Mouse (Mus musculus) erythroblast, embryonic 14.5 days (primary cell): Measurements from ENCODE around the gene Uqcc1. TPM values are rescaled to one million over a fixed set of nuclear protein-coding genes. Genes with fewer than 3 reads are reported as not detected.
"Not testable (repeated sequence)": the region's sequence is repeated elsewhere in the genome, so short reads cannot be mapped to it uniquely, and the experiment has no call there.

Source experiments
- H3K27me3 ChIP-seq: 2 replicates; pipeline ENCODE4 v1.6.1; 2012; ENCODE audit warnings: inconsistent platforms; ENCODE audit not compliant: control insufficient read depth
- H3K36me3 ChIP-seq: 2 replicates; pipeline ENCODE4 v1.6.1; 2012; ENCODE audit warnings: mild to moderate bottlenecking, inconsistent platforms; ENCODE audit not compliant: control insufficient read depth
- H3K4me1 ChIP-seq: 2 replicates; pipeline ENCODE4 v1.6.1; 2012; ENCODE audit warnings: inconsistent platforms; ENCODE audit not compliant: control insufficient read depth
- H3K4me3 ChIP-seq: replicated peaks from 2 replicates; pipeline ENCODE3; 2012; ENCODE audit warnings: moderate library complexity, mild to moderate bottlenecking, inconsistent platforms
- H3K9me3 ChIP-seq: 2 replicates; pipeline ENCODE4 v1.6.1; 2012; ENCODE audit warnings: low read length, inconsistent platforms, mixed read lengths; ENCODE audit not compliant: control insufficient read depth
- GATA1 ChIP-seq: IDR thresholded peaks from 2 replicates; pipeline ENCODE4 v1.6.1; 2012; ENCODE audit warnings: low read length, inconsistent platforms, mixed read lengths
- TAL1 ChIP-seq: IDR thresholded peaks from 3 replicates; pipeline ENCODE4 v1.6.1; 2012; ENCODE audit warnings: low read length, inconsistent platforms, mixed read lengths
- polyA plus RNA-seq: library from polyadenylated mRNA; stranded (reverse); fragments of >175 nt; gene quantifications from 2 replicates; pipeline ENCODE4 v1.2.3, GENCODE M21; 2012

Uqcc1 gene
- polyA plus RNA-seq, 1 experiment = 0.47 TPM

DNA sequence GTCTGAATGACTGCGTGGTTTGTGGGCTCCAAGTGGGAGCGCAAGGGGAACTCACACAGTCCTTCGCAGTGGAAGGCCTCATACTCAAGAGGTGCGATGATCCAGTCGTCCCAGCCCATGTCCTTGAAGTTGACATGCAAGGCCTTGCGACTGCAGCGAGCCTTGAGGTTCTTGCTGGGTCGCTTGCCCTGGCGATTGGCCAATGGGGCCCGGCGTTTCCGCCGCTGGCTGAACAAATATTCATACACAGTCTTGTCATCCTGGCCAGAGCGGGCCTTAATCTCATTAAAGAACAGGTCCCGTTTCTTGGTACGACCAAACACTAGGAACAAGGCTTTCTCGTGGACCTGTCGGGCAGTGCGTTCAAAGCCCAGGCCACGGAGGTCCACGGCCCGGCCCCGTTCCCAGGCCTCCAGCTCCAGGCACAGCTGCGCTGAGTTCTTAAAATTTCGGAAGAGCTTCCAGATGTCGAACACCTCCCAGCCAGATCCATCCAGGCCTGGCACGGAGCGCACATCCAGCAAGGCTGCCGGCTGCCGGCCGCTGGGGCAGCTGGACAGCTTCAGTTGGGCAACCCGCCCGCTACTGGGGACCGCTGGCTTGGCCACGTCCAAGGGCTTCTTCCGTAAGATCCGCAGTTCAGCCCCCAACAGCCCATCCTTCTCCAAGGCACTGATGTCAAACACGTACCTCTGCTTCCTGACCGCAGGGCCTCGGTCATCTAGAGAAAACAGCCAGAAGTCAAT, 11.8 kb upstream of the Uqcc1 start:
- H3K4me3 ChIP-seq = no peak overlapping the region
- H3K9me3 ChIP-seq = no peaks in the 10 kb centered on the region
- H3K36me3 ChIP-seq = no peaks in the 10 kb centered on the region
- H3K27me3 ChIP-seq = peaks cover 3% of the 10 kb centered on the region; the same call in 1 of the 2 replicates
- TF ChIP-seq TAL1 = no peak
- TF ChIP-seq GATA1 = no peak
- H3K4me1 ChIP-seq = peaks cover 13% of the 10 kb centered on the region

DNA sequence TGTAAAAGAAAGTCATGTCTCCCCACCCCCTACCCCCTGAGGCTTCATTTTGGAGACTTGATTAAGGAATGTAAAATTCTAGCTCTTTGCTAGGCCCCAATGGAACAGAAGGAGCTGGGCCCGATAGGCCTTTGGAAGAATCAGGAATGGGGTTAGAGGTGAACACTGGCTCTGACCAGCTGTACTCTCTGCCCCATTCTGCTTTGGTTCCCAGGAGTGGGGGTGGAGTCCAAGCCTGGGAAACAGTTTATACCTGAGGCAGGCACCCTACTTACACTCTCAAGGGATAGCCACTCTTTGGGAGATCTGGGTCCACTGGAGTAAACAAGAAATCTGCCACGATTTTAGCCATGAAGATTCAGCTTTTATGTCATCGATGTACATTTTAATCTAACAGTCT, 10.6 kb upstream of the Uqcc1 start, which contains the start of gene Gm15557:
Gm15557 (plus strand) TSS at position 48 of the 400 bp plus-strand sequence.
- H3K4me3 ChIP-seq = no peak within 1 kb of the TSS
- H3K27me3 ChIP-seq = peaks cover 3% of the 10 kb centered on the region; the same call in 1 of the 2 replicates
- peaks cover 3% of the 10 kb centered on the region; the same call in 1 of the 2 replicates for H3K4me1 ChIP-seq
- H3K9me3 ChIP-seq = no peaks in the 10 kb centered on the region
- TF ChIP-seq GATA1 = no peak
- no peak for TF ChIP-seq TAL1
- H3K36me3 ChIP-seq = no peaks in the 10 kb centered on the region

DNA sequence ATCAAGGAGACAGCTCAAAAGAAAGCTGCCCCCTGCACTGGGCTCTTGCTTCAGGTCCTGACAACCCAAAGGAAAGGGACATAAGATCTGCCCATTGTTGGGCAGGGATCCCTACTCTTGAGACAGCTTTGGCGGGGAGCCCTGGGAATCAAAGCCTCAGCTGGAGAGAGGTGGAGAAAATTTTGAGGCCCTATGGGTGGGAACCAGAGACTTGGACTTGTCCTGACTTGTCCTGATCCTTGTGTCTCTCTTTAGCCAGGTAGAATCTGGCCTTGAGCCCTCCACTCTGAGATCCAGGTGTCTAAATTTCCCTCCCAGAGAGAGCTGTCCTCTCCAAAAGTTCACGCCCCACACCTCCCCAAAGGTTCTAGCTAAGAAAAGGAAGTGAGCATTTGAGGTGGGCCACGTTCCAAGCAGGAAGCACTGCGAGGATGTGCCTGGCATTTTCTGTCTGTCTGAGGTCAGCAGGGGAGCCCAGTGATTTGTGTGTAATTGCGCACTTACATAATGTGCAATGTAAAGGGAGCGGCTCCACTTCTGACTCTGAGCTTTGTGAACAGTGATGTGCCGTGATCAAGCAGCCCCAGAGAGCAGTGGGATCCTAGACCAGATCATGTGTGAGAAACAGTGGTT, 9.9 kb upstream of the Uqcc1 start:
- H3K9me3 ChIP-seq = no peaks in the 10 kb centered on the region
- no peak for TF ChIP-seq GATA1
- TF ChIP-seq TAL1 = no peak

DNA sequence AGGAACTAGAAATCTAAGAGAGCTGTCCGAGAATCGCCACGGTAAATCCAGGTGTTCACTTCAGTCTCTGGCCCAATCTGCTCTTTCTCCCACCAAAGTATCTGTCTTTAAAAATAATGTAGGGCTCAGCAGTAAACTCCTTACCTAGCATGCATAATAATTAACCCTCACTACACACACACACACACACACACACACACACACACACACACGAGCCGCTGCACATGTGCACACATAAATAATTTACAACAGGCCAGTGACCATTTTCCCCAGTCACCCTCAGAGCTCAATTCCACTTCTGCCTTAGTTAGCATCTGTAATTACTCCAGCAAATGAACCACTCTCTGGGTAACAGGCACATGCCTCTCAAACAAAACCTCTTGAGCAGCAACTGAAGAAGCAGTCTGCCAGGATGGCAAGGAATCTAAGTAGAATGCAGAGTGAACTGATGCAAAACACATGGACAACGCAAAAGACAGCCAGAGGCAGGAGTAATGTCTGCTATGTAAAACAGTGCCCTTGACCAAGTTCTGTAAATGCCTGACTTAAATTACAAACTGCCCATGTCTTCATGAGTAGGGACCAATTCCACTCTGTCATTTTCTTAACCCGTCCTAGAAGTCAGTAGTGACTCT, 1.3 kb downstream of the Uqcc1 start:
- peaks cover 4% of the 10 kb centered on the region for H3K36me3 ChIP-seq
- H3K4me3 ChIP-seq = peak overlapping the region; percentile 90
- TF ChIP-seq TAL1 = no peak
- no peak for TF ChIP-seq GATA1

More for the DNA sequence above, 9.9 kb upstream of the Uqcc1 start:
- Histone ChIP-seq H3K4me1 (0 out of 2 replicates have a peak, but pooled peaks cover 2% of the 10 kb centered on the region), H3K27me3 (peaks cover 3% of the 10 kb centered on the region; the same call in 1 of the 2 replicates), H3K4me3 (no peak overlapping the region), H3K36me3 (no peaks in the 10 kb centered on the region)

DNA sequence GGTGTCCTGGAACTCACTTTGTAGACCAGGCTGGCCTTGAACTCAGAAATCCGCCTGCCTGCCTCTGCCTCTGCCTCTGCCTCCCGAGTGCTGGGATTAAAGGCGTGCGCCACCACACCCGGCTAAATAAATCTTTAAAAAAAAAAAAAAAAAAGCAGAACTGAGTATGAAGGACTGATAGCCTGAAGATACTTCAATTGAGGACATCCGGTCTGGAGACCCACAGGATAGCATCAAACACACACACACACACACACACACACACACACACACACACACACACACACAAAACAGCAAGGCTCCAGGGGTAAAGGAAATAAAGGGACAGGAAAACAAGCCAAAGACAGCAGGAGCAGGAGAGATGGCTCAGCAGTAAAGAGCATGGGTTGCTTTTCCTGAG, 4.9 kb downstream of the Uqcc1 start:
- H3K36me3 ChIP-seq, H3K9me3 ChIP-seq, H3K4me3 ChIP-seq, H3K27me3 ChIP-seq: not testable (repeated sequence)
- H3K4me1 ChIP-seq = peaks cover 25% of the 10 kb centered on the region

More for the DNA sequence above, 1.3 kb downstream of the Uqcc1 start:
- no peaks in the 10 kb centered on the region for H3K9me3 ChIP-seq
- H3K27me3 ChIP-seq = no peaks in the 10 kb centered on the region
- H3K4me1 ChIP-seq = peaks cover 35% of the 10 kb centered on the region

DNA sequence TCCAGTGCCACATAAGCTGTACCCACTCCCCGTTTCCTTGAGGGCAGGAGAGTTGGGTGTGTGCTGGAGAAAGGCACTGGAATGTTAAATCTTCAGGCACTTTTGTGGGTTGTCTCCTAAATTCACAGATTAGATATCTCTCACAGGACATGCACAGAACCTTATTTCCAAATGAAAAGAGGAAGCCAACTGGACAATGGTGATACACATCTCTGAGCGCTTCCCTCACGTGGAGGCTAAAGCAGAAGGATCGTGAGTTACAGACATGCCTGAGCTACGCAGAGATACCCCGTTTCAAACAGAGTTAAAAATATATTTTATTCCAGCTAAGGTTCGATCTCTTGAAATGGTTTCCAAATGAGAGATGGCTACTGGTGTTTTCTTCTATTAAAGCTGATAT, 7.0 kb downstream of the Uqcc1 start:
- Histone ChIP-seq H3K4me1 (peaks cover 5% of the 10 kb centered on the region), H3K27me3 (no peaks in the 10 kb centered on the region), H3K4me3 (no peak overlapping the region), H3K9me3 (no peaks in the 10 kb centered on the region), H3K36me3 (peaks cover 10% of the 10 kb centered on the region)
- no peak for TF ChIP-seq GATA1
- TF ChIP-seq TAL1 = no peak

DNA sequence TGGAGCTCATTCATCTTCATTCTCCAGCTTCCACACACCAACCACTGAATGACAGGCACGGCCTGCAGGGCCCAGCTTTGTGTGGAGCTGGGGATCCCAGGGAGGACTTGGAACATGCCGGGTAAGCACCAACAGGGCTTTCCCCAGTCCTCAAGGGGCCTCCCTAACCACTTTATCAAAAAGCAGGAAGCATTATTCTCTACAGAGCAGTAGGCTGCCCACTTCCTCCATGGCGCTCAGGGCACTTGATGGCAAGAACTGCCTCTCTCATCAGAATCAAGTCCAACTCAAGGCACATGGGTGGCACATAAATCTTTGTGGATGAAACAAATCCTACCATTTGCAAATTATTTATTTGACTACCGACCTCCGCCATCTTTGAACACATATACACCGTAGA, 15.4 kb downstream of the Uqcc1 start:
- no peaks in the 10 kb centered on the region for H3K4me1 ChIP-seq
- no peaks in the 10 kb centered on the region for H3K27me3 ChIP-seq
- TF ChIP-seq GATA1 (no peak), TAL1 (no peak)
- H3K36me3 ChIP-seq = peaks cover 51% of the 10 kb centered on the region
- H3K9me3 ChIP-seq = no peaks in the 10 kb centered on the region
- H3K4me3 ChIP-seq = no peak overlapping the region

DNA sequence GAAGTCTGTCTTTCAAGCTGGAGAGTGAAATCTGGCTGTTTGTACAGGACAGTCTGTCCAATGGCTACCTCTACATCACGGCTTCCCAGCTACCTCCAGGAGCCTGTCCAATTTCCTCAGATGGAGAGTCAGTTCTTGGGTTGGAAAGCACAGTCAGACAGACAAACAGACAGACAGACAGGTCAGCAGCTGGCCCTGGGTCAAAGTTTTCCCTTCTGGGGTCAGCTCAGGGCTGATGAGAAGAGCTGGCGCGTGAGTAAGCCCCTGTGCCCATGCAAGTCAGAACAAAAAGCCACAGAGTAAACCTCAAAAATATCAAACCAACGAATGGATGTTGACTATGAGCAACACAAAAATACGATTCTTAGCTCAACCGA, 26.5 kb downstream of the Uqcc1 start:
- Histone ChIP-seq H3K9me3 (no peaks in the 10 kb centered on the region), H3K4me1 (no peaks in the 10 kb centered on the region; the same call in 1 of the 2 replicates), H3K27me3 (no peaks in the 10 kb centered on the region), H3K4me3 (no peak overlapping the region), H3K36me3 (peaks cover 36% of the 10 kb centered on the region)
- no peak for TF ChIP-seq GATA1
- no peak for TF ChIP-seq TAL1

DNA sequence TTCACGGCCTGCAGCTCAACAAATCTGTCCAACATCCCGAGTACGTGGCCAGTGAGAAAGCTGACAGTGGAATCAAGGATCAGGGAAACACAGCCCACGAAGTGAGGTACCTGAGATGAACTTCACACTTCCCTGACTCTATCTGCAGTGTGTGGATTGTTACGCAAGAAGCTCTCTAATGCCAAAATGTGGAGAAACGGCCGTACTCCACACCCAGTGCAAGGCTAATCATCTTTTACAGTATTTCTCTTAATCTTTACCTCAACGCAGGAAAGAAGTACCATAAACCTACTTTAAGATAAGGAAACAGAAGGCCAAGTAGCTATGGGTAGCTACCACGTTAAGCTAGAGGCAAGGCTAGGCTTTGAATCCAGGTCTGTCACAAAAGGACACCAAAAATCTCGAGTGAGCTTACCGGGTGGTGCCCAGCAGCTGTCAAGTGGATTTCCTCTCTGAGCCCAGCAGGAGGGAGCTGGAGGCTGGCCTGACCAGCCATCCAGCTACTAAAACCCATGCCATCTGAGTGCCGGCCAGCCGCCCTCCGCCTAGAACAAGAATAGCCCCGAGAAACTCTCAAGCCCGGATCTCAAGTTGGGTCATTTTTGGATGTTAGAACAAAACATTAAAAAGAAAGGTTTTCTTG, 27.0 kb downstream of the Uqcc1 start:
- peaks cover 41% of the 10 kb centered on the region for H3K36me3 ChIP-seq
- TF ChIP-seq TAL1 (no peak), GATA1 (no peak)
- H3K27me3 ChIP-seq = no peaks in the 10 kb centered on the region
- no peaks in the 10 kb centered on the region for H3K9me3 ChIP-seq
- H3K4me3 ChIP-seq = no peak overlapping the region
- H3K4me1 ChIP-seq = no peaks in the 10 kb centered on the region; the same call in 1 of the 2 replicates
